Mouse (Mus musculus): ENCODE measurements around the gene Pdgfa.

DNA sequence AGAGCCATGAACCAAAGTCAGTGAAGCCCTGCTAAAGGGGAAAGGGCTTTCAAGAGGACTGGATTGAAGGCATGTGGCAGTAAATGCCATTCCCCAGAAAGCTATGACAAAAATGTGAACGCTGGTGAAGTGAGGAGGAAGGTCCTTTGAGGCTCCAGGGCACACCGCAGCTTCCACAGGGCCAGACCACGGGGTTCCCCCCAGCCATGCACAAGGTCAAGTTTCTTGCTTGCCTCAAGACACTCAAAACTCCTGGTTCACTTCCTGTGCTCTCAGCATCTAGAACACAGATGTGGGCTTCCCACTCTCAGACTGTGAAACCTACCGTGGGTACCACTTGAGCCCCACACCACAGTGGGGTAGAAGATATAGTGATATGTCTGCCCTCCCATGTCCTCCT lies 46.4 kb upstream of the Pdgfa start:
- TF ChIP-seq CTCF (IDR thresholded peaks at IDR 0.05; ENCODE audit: insufficient read depth, low read length) (no peak), POLR2A (IDR thresholded peaks at IDR 0.05; ENCODE audit: borderline replicate concordance, extremely low read depth, low read depth, low read length) (no peak)
